Mouse (Mus musculus) retina, postnatal 7 days (tissue): ENCODE measurements at regions not wholly inside any gene's neighbourhood (a gene's known extent, or its start where the extent isn't known, plus 50 kb on each side); places are given as distances from the start of the nearest gene placed in this dataset.

Experiments
- DNase-seq: peaks from one replicate; pipeline ENCODE4 v3.0.0-alpha.2; 2012; ENCODE audit warnings: low read depth, low spot score

DNA sequence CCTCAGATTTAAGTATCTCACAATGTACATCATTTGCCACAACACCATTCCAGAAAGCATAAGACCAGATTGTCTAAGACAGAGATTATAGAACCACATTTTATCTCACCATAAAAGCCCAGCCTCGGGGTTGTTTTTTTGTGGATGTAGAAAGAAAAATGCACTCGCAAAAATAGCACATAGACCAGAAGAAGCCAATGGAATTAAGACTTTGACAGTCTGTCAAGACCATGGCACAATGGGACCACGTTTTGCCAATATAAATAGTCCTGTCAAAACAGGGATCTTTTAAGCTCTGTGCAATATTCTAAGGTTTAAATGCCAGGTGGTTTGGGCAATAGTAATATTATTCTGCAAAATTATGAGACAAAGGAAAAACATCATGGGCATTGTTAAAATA lies 547.3 kb downstream of the Adgrl2 start:
- no peak for DNase-seq

DNA sequence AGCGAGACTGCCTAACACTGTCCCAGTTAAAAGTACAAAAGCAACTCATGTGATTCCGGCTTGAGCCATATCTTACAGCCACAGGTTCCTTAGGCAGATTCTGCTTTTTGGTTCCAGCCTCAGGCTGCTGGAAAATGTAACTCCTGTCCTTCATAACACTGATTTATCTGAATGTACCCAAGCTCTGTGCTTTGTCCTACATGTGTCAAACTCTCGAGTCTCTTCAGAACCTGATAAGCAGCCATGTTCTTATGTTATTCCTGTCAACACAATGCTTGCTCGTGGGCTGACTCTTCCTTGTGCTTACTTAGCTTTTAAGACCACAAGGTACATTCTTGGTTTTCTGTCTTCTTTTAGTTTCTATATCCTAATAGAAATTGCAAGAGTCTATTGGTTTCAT lies 556.3 kb downstream of the Adgrl2 start:
- no peak for DNase-seq

DNA sequence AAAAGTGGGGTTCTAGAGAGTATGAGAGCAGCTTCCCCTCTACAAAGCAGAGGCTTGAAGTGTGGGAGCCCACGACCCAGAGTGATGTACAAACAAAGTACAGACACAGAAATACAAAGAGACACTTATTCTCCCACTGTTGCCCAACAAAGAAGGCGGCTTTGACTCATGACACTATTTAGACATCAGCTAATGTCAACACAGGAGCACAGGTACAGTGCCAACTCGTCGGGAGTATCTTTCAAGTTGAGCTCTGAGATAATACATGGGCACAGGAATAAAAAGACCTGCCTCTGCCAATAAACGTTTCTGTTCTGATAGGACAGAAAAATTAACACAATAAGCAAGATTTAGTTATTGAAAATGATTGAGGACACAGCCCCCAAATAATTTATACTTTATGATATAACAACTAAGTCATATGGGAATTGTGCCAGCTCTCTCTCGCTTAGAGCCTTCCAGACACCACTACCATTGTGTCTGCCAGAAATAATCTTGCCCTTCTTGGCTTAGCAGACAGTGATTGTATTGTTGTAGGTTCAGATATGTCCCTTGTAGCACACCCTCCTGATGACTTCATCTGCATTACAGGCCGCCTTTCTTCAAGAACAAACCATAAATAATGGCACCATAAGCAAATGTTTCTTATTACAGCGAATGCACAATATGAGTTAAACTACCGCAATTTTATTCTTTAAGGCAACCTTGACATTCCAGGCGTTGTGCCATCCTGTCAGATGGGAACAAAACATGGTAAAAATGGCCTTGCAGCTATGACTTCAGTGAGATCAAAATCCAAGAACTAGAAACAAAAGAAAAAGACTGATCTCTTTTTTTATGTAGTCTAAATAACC lies 561.1 kb downstream of the Adgrl2 start:
- no peak for DNase-seq

DNA sequence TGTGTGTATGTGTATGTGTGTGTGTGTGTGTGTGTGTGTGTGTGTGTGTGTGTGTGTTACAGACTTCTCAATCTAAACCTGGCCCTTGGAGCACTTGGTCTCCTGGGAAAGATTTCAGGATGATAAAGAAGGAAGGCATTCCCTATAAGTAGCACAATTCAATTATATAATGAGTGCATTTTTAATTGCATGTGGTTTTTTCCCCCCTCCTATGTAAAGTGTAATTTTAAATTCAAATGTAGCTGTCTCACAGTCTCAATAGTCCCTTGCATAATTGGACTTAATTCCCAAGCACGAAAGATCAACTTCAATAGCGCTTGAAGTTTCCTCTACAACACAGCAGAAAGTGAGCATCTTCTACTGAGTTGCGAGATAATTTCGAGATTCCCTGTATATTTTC lies 566.3 kb downstream of the Adgrl2 start:
- no peak for DNase-seq

DNA sequence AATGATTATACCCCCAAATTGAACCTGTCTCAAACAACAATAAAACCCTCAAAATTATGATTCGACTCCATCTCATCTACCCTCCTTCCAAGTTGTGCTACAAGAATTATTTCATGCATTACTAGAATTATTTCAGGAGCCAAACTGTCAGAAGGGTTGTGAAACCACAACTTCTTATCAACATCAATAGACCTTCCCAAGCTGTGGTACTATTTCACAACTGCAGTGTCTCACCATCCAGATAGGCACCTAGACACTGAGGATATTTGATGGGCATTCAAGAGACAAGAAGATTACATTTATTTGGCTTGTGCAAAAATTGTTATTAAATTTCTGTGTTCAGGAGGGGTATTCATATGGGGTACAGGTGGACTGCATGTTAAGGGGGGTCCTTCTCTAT lies 567.0 kb downstream of the Adgrl2 start:
- DNase-seq: no peak

DNA sequence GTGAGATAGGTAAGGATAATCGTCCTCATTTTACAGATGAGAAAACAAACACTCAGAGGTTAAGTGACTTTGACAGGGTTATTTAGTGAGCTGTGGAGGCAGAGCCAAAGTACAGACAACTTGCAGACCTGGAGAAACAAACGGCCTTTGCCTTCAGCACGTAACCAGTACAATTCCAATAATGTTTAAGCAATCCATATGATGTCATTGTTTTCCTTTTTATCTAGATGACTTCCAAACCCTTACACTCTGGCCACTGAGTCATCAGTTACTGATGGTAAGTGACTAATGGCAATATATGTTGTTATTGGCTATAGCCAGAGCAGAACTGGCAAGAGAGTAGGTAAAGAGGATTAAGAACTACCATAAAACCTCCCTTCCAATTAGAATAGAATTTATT lies 567.6 kb downstream of the Adgrl2 start:
- DNase-seq: no peak

DNA sequence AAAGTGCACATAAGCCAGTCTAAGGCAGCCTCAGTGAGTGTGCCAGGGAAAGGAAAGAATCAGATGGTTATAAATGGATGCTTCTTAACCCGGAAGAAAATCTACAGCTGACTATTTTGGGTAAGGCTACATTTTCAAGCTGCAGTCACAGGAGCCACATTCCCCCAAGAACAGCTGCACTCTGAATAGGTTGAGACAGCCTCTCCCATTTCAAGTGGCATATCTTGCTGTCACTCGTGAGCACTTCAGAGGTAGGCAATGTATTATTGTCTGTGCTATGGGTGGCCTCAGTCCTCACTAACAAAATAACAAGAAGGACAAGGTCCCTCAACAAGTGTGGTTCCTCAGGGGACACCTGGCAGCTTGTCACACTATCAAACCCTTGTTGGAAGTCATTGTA lies 568.1 kb downstream of the Adgrl2 start:
- no peak for DNase-seq

DNA sequence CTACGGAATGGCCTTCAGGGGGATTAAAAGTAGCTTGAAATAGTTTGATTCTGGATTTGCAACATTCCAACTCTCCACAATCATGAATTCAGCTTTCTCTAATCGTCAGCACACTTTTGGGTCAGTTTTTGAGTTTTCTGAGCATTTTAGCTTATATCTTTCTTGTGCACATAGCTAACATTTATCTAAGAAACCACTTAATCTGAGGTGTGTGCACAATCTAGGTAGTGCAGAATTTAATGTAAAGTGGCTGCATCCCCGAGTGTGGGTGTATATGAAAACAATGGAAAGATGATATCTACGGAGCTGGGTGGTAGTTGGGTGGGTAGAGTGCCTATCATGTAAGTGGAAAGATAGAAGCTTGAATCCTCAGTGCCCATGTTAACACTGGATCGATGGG lies 570.1 kb downstream of the Adgrl2 start:
- no peak for DNase-seq

DNA sequence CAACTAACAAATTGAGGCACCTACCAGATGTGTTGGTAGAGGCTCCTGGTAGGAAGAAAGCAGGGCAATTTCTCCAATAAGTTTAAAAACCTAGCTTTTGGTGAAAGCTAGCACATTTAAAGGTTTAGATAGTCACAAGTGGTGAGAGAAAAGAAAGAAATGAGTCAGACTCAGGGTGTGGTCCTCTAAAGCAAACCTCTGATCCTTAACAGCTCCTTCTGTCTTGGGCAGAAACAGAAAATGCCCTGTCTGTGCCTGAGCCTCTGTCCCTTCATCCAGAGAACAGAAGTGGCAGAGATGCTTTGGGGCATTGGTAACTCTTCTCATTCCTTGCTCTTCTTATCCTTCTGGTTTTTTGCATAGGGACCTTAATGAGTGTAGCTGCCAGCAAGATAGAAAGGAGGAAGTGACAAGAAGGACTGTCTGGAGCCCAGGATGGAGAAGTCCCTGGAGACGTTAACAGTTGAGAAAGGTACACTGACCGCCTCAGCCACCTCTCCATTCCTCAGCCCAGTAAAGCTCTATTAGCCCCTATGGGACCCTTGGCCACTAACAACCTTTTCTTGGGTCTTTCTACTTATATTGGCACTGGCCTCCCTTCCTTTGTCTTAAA lies 570.8 kb downstream of the Adgrl2 start:
- no peak for DNase-seq

DNA sequence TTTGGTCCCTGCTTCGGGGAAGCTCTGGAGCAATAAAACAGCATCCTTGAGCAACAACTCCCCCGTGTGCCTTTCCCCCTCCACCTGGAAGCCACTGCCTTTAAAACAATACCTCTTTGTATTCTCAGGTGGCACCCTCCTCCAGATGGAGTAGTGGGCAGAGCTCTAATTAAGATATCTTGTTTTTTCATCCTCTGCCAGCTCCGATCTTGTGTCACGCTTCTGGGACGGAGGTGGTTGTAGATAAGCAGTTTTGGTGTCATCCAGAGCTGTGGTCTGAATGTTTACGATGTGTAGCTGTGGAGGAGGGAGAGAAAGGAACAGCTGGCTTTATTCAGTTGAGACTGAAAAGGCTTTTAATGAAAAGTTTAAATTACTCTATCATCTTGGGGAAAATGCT lies 572.3 kb downstream of the Adgrl2 start:
- no peak for DNase-seq

DNA sequence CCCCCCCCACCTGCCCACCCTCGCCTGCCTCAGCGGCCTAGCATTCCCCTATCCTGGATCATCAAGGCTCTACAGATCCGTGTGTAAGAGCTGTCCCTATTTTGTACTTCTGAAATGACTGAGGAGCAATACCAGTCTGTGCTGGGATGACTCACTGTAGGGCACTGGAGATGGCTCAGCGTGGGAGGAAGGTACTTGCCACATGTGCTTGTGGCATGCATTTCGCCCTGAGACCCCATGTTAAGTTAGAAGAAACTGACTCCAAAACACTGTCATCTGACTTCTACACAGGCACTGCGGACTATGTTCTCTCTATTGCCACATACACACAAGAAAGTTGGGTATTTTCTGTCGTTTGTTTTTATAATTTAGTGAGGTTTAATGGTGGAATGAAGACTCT lies 574.9 kb downstream of the Adgrl2 start:
- DNase-seq: no peak

DNA sequence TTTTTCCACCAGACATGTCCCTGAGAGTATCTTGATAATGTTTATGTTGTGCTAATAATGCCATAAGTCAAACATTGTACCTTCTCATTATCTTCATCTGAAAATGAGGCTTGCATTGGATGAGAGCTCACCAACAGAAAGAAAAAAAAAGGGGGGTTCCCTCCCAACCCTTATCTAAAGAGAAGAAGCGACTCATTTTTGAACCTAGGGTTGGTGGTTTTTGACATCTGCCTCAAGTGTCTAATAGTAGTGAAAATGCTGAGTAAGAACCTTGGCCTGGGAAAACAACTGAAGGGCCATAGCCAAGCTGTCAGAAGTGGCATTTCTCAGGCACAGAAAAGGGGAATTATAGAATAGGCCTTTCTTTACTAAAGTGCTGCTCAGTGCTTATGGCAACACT lies 577.3 kb downstream of the Adgrl2 start:
- no peak for DNase-seq

DNA sequence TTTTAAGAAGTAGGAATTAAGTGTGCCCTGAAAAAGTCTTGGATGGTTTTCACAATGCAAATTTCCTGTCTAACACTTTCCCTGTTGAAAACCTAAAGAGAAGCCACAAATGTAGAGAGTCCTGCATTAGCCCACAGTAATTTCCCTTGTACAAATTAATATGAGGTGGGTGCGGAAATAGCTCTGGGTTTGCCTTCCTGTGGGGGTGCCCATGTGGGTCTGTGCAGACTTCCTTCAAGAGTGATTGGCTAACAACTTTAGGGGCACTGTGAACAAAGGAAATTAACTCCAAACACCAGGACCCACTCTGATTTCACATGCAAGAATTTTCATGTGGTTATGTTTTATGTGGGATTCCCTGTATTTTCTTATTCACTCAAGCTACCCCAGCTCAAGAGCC lies 578.2 kb downstream of the Adgrl2 start:
- no peak for DNase-seq

DNA sequence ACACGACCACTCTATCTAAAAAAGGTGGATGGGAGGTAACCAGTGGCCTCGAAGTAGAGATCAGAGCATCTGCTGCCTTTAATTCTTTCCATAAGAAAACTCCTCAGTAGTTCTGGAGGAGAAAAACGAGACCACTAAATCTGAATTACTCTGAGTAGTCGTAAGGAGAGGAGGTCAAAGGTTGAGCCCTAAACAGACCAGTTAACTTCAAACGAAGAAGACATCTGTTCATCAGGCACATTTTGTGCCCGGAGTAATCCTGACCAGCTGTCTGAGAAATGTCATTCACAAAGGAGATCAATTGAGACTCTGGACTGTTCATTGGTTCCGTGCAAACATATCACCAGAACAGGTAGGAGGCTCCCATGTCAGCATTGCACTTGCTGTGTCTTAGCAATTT lies 592.0 kb downstream of the Adgrl2 start:
- no peak for DNase-seq

DNA sequence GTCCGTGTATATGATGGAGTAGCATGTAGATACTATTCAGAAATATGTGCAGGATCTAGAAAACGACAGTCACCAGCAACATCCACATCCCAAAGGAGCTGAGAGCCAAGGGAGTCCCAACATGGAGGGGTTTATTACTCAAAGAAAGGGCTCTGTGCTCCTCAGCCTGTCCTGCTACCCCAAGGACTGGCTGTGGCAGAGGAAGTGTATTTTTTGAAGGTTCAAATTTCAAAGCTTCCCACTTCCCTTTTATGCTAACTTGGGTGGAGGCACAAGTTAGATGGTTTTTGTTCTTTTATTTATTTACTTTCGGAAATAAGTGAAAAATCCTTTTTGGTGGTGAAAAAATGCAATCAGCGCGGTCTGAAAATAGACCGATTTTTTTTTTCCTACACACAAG lies 602.8 kb downstream of the Adgrl2 start:
- DNase-seq: no peak

DNA sequence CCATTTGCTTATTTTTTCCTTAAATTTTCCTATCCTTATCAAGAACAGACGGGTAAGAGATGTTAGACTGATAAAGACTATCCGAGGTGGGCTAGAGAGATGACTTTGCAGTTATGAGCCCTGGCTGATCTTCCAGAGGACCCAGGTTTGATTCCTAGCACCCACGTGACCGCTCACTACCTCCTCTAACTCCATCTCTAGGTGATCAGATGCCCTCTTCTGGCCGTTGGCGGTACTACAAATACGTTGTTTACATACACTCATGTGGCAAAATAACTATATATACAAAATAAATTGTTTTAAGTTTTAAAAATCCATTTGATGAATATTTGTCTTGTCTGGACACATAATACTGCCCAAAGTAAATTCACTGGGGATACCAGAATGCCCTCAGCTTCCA lies 604.6 kb downstream of the Adgrl2 start:
- no peak for DNase-seq

DNA sequence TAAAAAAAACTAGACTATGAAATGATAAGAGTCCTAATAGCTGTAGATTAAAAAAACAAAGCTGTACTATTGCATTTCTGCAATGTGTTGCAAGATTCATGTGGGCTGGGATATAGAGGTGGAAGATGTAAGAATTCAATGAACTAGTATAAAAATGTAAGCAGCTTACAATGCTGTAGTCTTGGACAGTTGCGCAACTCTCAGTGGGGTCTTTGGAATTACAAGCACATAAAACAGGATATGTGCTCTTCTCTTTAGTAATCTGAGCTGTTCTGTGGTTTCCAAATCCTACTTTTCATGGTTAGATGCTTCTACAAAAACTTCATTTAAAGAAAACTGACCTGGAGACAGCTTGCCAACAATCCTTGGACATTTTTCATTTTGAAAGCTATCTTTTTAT lies 609.3 kb downstream of the Adgrl2 start:
- DNase-seq: no peak

DNA sequence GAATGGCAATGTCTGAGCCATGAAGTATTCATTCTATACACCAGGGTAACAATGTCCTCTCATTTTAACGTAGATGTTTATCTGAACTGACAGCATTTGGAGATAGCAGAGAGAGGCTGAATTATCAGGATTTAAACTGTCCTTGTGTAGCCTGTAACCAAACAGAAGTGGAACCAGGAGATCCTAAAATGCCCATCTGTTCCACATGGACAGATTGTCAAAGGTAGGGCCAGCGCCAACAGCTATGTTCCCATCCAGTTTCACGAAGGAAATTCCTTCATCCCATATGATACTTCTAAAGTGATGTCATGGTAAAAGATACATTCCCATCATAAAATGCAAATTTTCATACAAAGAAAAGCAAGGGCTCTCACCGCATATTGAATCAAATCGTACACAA lies 627.0 kb downstream of the Adgrl2 start:
- DNase-seq: no peak

DNA sequence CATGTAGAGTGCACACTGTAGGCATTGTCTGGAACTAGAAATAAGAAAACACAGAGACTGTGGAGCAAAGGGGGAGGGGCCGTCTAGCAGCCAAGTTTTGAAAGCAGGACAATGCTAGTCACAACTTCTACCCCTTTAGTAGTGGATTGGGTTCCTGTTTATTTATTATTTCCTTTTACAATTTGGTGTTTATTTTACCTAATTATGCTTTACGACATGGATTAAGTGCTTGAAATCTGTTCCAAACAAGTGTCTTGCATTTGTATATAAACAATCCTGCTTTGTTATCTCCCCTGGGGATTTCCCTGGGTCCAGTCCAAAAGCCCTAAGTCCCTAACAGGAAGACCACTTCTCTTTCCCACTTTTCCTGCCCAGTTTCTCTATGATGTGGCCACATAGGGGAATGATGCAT lies 627.9 kb downstream of the Adgrl2 start:
- DNase-seq: no peak

DNA sequence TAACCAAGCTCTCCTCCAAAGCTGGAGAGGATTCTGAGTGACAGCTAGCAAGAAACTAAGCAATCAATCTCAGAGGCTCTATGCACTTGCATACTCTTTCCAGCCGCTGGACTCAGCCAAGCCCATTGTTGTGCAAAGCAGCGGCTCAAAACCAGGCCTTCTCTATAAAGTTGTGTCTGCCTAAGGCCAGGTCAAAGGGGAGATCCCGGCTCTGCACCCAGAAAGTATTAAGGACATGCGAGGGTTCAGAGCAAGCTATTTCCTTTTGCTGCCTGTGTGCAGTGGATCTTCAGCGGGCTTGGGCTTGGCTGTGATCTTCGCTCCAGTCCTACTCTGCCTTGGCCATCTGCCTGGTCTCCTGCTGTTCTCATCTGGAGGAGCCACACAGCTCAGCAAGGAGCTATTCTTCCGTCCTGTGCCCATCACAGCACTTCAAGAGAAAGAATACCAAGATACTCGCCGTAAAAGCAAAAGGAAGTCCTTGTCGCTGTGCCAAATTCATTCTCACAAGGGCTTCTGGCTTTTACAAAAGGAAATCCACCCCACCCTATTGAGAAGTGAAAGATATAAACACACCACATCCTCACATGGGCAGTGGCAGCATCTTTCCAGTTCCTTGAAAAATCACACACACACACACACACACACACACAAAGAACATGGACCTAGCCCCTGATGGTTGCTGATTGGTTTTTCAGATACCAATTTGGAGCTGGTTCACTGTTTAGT lies 646.6 kb downstream of the Adgrl2 start:
- DNase-seq: no peak

DNA sequence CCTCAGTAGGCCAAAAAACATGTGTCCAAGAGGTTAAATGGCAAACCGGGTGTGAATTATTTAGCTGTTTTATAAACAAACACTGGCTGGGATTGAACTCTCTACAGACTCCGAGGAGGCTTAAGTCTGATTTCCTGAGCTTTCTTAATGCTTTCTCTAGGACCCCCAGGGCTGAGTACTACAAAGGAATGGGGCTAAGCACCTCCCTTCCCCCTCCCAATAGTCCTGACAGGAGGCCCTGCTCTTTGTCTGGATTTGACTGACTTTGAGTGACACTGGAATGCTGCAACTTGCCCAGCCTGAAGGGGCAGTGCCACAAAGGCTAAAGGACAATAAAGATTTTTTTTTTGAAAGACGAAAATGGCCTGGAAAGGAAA lies 647.1 kb downstream of the Adgrl2 start:
- DNase-seq: no peak

DNA sequence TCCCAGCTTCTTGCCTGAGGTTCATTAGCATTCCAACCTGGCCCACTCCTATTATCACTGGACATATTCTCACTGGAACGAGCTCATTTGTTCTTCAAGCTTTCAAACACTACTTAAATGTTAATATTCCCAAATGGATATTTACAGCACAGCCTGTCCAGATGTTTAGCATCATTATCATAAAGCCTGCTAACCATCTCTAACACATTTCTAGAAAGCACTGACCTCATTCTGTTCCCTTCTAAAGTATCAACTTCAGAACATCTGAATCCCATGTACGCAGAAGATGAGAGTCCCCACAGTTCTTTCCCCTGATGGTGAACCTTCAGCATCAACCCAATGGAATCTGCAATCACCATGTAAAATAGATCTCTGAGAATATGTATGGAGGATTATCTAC lies 651.1 kb downstream of the Adgrl2 start:
- DNase-seq: no peak

DNA sequence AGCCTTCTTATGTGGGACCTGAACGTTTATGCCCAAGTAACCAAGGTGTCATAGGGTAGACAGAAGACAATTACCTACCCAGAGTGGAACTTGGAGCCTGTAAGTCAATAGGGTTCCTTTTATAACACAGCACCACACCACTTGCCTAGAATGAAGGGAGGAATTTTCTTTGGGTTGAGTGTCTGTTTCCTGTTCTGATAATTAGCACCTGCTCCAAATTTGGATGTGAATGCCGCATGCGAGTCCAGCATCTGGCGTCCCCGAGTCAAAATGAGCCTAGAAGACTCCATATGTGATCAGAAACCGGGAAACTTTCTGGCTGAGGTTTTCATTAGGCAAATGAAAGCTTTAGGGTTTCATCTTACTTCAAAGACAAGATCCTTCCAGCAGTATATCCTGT lies 653.7 kb downstream of the Adgrl2 start:
- no peak for DNase-seq
